Mouse (Mus musculus): ENCODE data around the gene Hoxa6. TPM values are rescaled to one million over a fixed set of nuclear protein-coding genes. Genes with fewer than 3 reads are reported as not detected.

Hoxa6 gene
- total RNA-seq, 2 experiments from 2014 or later = not detected

GRCm38 (mm10) chr6:52169499-52170165, 38.9 kb downstream of the Hoxa6 start:
- DNase-seq (ENCODE audit: low spot score in 2 of 2) = no peak
- Histone ChIP-seq H3K27ac (no peak overlapping the region), H3K4me3 (no peak overlapping the region)
- TF ChIP-seq CTCF (conservative IDR thresholded peaks at IDR 0.05) = no peak

GRCm38 (mm10) chr6:52168191-52169055, 40.1 kb downstream of the Hoxa6 start:
- no peak overlapping the region for H3K27ac ChIP-seq
- TF ChIP-seq CTCF (conservative IDR thresholded peaks at IDR 0.05) = no peak
- no peak for DNase-seq (ENCODE audit: low spot score in 2 of 2)
- H3K4me3 ChIP-seq = no peak overlapping the region

- DNase-seq (ENCODE audit: low spot score in 2 of 2) = no peak
- TF ChIP-seq CTCF (conservative IDR thresholded peaks at IDR 0.05) = no peak
- Histone ChIP-seq H3K4me3 (no peak overlapping the region), H3K27ac (no peak overlapping the region)
Measured at GRCm38 (mm10) chr6:52167736-52168161, 40.8 kb downstream of the Hoxa6 start.

GRCm38 (mm10) chr6:52167176-52167575, 41.3 kb downstream of the Hoxa6 start:
- TF ChIP-seq CTCF (conservative IDR thresholded peaks at IDR 0.05) = no peak
- Histone ChIP-seq H3K4me3 (no peak overlapping the region), H3K27ac (no peak overlapping the region)
- DNase-seq (ENCODE audit: low spot score in 2 of 2) = no peak

GRCm38 (mm10) chr6:52166431-52167077, 42.0 kb downstream of the Hoxa6 start:
- DNase-seq (ENCODE audit: low spot score in 2 of 2) = no peak
- Histone ChIP-seq H3K27ac (no peak overlapping the region), H3K4me3 (no peak overlapping the region)
- no peak for TF ChIP-seq CTCF (conservative IDR thresholded peaks at IDR 0.05)

- no peak for DNase-seq (ENCODE audit: low spot score in 2 of 2)
- H3K4me3 ChIP-seq = no peak overlapping the region
- H3K27ac ChIP-seq = no peak overlapping the region
- no peak for TF ChIP-seq CTCF (conservative IDR thresholded peaks at IDR 0.05)
Measured at GRCm38 (mm10) chr6:52165441-52166370, 42.8 kb downstream of the Hoxa6 start.

- no peak within 1 kb of the TSS for H3K27ac ChIP-seq
- TF ChIP-seq CTCF (conservative IDR thresholded peaks at IDR 0.05) = no peak
- no peak for DNase-seq (ENCODE audit: low spot score in 2 of 2)
- H3K4me3 ChIP-seq = no peak within 1 kb of the TSS
Measured at GRCm38 (mm10) chr6:52164626-52165440, 43.7 kb downstream of the Hoxa6 start, which contains the start of gene Hoxa2. Gene Hoxa2 (minus strand): TSS chr6:52164831.

GRCm38 (mm10) chr6:52164051-52164625, 44.4 kb downstream of the Hoxa6 start:
- no peak for DNase-seq (ENCODE audit: low spot score in 2 of 2)
- H3K27ac ChIP-seq = no peak overlapping the region

GRCm38 (mm10) chr6:52163366-52164031, 45.0 kb downstream of the Hoxa6 start:
- DNase-seq (ENCODE audit: low spot score in 2 of 2) = no peak
- no peak overlapping the region for H3K27ac ChIP-seq
- TF ChIP-seq CTCF (conservative IDR thresholded peaks at IDR 0.05) = no peak
- H3K4me3 ChIP-seq = no peak overlapping the region

More at GRCm38 (mm10) chr6:52164051-52164625, 44.4 kb downstream of the Hoxa6 start:
- TF ChIP-seq CTCF (conservative IDR thresholded peaks at IDR 0.05) = no peak
- H3K4me3 ChIP-seq = no peak overlapping the region

GRCm38 (mm10) chr6:52162611-52163365, 45.7 kb downstream of the Hoxa6 start:
- TF ChIP-seq CTCF (conservative IDR thresholded peaks at IDR 0.05) = no peak
- H3K4me3 ChIP-seq = no peak overlapping the region
- no peak overlapping the region for H3K27ac ChIP-seq
- no peak for DNase-seq (ENCODE audit: low spot score in 2 of 2)
